Mouse (Mus musculus) brown adipose tissue, adult 24 weeks (tissue): ENCODE measurements around the gene Bms1. TPM values are rescaled to one million over a fixed set of nuclear protein-coding genes. Genes with fewer than 3 reads are reported as not detected.

Experiments used
- H3K27ac ChIP-seq: fragments of 200-500 bp; replicated peaks from 2 replicates; pipeline ENCODE4 v1.5.1; 2012; ENCODE audit warnings: low read depth, mild to moderate bottlenecking, low read length
- H3K4me1 ChIP-seq: fragments of 200-500 bp; 2 replicates; pipeline ENCODE4 v1.6.1; 2012; ENCODE audit warnings: low read length, mixed read lengths; ENCODE audit not compliant: control insufficient read depth, insufficient read depth, insufficient read length
- H3K4me3 ChIP-seq: fragments of 200-500 bp; 2 replicates; pipeline ENCODE4 v1.5.1; 2012; ENCODE audit warnings: low read depth, mild to moderate bottlenecking, low read length, moderate library complexity; ENCODE audit not compliant: insufficient read depth
- polyA plus RNA-seq: library from polyadenylated mRNA; stranded (reverse); fragments of >200 nt; gene quantifications from 2 replicates; pipeline ENCODE4 v1.2.4, GENCODE M21; 2012; ENCODE audit not compliant: missing spikeins, insufficient read depth, insufficient read length

Gene Bms1
- polyA plus RNA-seq, 1 experiment, result 10.3 TPM

DNA sequence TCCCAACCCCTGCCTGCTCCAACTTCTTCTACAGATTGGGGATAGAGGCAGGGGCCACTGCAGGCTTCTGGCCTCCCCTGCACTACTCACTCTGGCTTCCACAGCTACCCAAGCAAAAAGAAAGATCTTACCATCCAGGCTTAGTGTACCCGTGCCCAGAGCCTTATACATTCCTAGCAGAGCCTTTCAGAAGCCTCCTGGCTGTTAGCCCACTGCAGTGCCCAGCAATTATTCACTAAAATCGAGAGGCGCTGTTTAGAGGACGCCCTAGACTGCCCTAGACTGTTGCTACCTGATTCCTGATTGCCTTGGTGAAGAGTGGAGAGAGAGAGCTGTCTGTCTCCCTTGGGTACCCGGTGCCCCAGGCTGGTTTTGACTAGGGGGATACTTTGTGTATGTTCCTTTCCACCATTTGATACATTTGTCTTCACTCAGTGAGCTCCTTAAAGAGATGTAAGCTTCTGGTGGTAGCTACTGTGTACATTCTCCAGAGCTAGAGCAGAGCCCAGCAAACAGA lies 83.3 kb downstream of the Bms1 start:
- Histone ChIP-seq H3K27ac (no peak overlapping the region), H3K4me3 (no peak overlapping the region)

DNA sequence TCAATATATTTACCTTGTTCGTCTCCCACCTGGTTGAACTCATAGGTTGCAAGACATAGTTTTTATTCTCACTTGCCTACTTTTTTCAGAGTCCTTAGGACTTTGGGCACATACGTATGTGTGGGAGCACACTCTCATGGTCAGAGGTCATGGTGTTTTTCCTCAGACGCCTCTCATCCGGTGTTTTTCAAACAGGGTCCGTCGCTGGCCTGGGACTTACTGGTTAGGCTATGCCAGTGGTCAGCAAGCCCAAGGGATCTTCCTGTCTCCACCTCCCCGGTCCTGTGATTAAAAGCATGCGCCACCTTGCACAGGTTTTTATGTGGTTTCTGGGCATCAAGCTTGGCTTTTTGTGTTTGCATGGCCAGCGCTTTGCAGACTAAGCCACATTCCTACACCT lies 85.4 kb downstream of the Bms1 start:
- Histone ChIP-seq H3K27ac (no peak overlapping the region), H3K4me1 (no peaks in the 10 kb centered on the region), H3K4me3 (no peak overlapping the region)

More for the DNA sequence above, 83.3 kb downstream of the Bms1 start:
- no peaks in the 10 kb centered on the region for H3K4me1 ChIP-seq

Other genes with a start within 250 kb of the Bms1 start
- gene Ret, start 221.8 kb downstream of the Bms1 start, polyA plus RNA-seq, result 0.59 and 1.8 TPM in 2 replicates
- 0.63 and 0.75 TPM in 2 replicates for gene Zfp248, start 36.1 kb upstream of the Bms1 start, polyA plus RNA-seq
- 1.3 and 1.5 TPM in 2 replicates for gene Zfp9, start 59.8 kb upstream of the Bms1 start, polyA plus RNA-seq
- 1.6 and 1.7 TPM in 2 replicates for gene Ankrd26, start 142.8 kb upstream of the Bms1 start, polyA plus RNA-seq